Mouse (Mus musculus) stomach, embryonic 15.5 days (tissue): Measurements from ENCODE around the gene Mylk4. TPM values are rescaled to one million over a fixed set of nuclear protein-coding genes. Genes with fewer than 3 reads are reported as not detected.

ENCODE experiments used
- ATAC-seq: fragments of 200-750 bp; cut with Nextera tagmentation; 2 replicates; pipeline ENCODE4 v1.8.0; 2017; ENCODE audit warnings: low read depth, moderate number of reproducible peaks, moderate TSS enrichment; ENCODE audit not compliant: insufficient read depth, low FRiP score
- H3K27ac ChIP-seq: fragments of 300-500 bp; sonication (generic); 2 replicates; pipeline ENCODE4 v1.5.1; 2015; ENCODE audit warnings: mild to moderate bottlenecking, inconsistent platforms
- H3K27me3 ChIP-seq: fragments of 300-500 bp; sonication (generic); replicated peaks from 2 replicates; pipeline ENCODE4 v1.6.1; 2015; ENCODE audit warnings: inconsistent platforms
- H3K36me3 ChIP-seq: fragments of 300-500 bp; sonication (generic); 2 replicates; pipeline ENCODE4 v1.6.1; 2015; ENCODE audit warnings: inconsistent platforms
- H3K4me1 ChIP-seq: fragments of 300-500 bp; sonication (generic); 2 replicates; pipeline ENCODE4 v1.6.1; 2015; ENCODE audit warnings: inconsistent platforms
- H3K4me2 ChIP-seq: fragments of 300-500 bp; sonication (generic); 2 replicates; pipeline ENCODE4 v1.6.1; 2015; ENCODE audit warnings: mild to moderate bottlenecking, inconsistent platforms
- H3K4me3 ChIP-seq: fragments of 300-500 bp; sonication (generic); replicated peaks from 2 replicates; pipeline ENCODE4 v1.5.1; 2015; ENCODE audit warnings: inconsistent platforms
- H3K9ac ChIP-seq: fragments of 300-500 bp; sonication (generic); 2 replicates; pipeline ENCODE4 v1.6.1; 2015; ENCODE audit warnings: inconsistent platforms
- H3K9me3 ChIP-seq: fragments of 300-500 bp; sonication (generic); 2 replicates; pipeline ENCODE4 v1.6.1; 2016; ENCODE audit warnings: inconsistent platforms
- WGBS: fragments of 180-500 bp; shearing (Covaris S2); methylation state at CpG from one replicate; pipeline ENCODE4 v1.1.7; 2015; 5-methylcytosine and 5-hydroxymethylcytosine counted together
- polyA plus RNA-seq: library from polyadenylated mRNA; unstranded; fragments of >200 nt; fragmentation: Nextera tagmentation; extraction: Ambion mirVana; gene quantifications from 2 replicates; pipeline ENCODE4 v1.2.1, GENCODE M21; 2015

The Mylk4 gene
- polyA plus RNA-seq, 1 experiment from 2014 or later = 0.24 TPM

GRCm38 (mm10) chr13:32662041-32662440 is 121.7 kb downstream of the Mylk4 start:
- WGBS = 71% methylated on average over 3 of the region's 3 CpGs
- H3K36me3 ChIP-seq = no peaks in the 10 kb centered on the region
- ATAC-seq = no peak
- H3K9me3 ChIP-seq = no peaks in the 10 kb centered on the region
- H3K4me1 ChIP-seq = no peaks in the 10 kb centered on the region
- no peak overlapping the region for H3K4me2 ChIP-seq
- H3K27me3 ChIP-seq = no peaks in the 10 kb centered on the region
- no peak overlapping the region for H3K4me3 ChIP-seq
- no peak overlapping the region for H3K27ac ChIP-seq
- no peak overlapping the region for H3K9ac ChIP-seq

- Histone ChIP-seq H3K4me2 (no peak overlapping the region), H3K36me3 (no peaks in the 10 kb centered on the region), H3K27me3 (no peaks in the 10 kb centered on the region), H3K9ac (no peak overlapping the region), H3K27ac (no peak overlapping the region), H3K4me3 (no peak overlapping the region), H3K4me1 (no peaks in the 10 kb centered on the region), H3K9me3 (no peaks in the 10 kb centered on the region)
- WGBS = 55% methylated on average over 4 of the region's 4 CpGs
- no peak for ATAC-seq
Measured at GRCm38 (mm10) chr13:32660294-32660693, 123.5 kb downstream of the Mylk4 start.

GRCm38 (mm10) chr13:32659271-32659670 is 124.5 kb downstream of the Mylk4 start:
- H3K4me1 ChIP-seq = no peaks in the 10 kb centered on the region
- H3K27me3 ChIP-seq = no peaks in the 10 kb centered on the region
- no peak overlapping the region for H3K27ac ChIP-seq
- no peak for ATAC-seq
- H3K9me3 ChIP-seq = no peaks in the 10 kb centered on the region
- H3K4me2 ChIP-seq = no peak overlapping the region
- no peak overlapping the region for H3K4me3 ChIP-seq
- H3K9ac ChIP-seq = no peak overlapping the region
- H3K36me3 ChIP-seq = no peaks in the 10 kb centered on the region
- 92% methylated on average over 5 of the region's 5 CpGs for WGBS

GRCm38 (mm10) chr13:32657583-32657982 is 126.2 kb downstream of the Mylk4 start:
- H3K4me3 ChIP-seq = no peak overlapping the region
- no peaks in the 10 kb centered on the region for H3K36me3 ChIP-seq
- H3K9ac ChIP-seq = no peak overlapping the region
- no peak overlapping the region for H3K4me2 ChIP-seq
- no peak for ATAC-seq
- no peaks in the 10 kb centered on the region for H3K27me3 ChIP-seq
- H3K9me3 ChIP-seq = no peaks in the 10 kb centered on the region
- H3K4me1 ChIP-seq = no peaks in the 10 kb centered on the region
- 85% methylated on average over 2 of the region's 2 CpGs for WGBS
- H3K27ac ChIP-seq = no peak overlapping the region

Other genes with a start within 250 kb of the Mylk4 start
- 29.1 and 29.2 TPM in 2 replicates for gene Wrnip1, start 18.1 kb upstream of the Mylk4 start, polyA plus RNA-seq
- gene D930007J09Rik, start 18.9 kb upstream of the Mylk4 start, polyA plus RNA-seq = not detected in 2 replicates
- gene Serpinb1a, start 67.2 kb upstream of the Mylk4 start, polyA plus RNA-seq = 74.9 and 94.2 TPM in 2 replicates
- not detected in 2 replicates for gene Serpinb1c, start 114.3 kb upstream of the Mylk4 start, polyA plus RNA-seq
- gene Serpinb6b, start 181.3 kb upstream of the Mylk4 start, polyA plus RNA-seq = 4.7 and 5.7 TPM in 2 replicates
- 9.4 and 10.2 TPM in 2 replicates for gene Serpinb9, start 219.3 kb upstream of the Mylk4 start, polyA plus RNA-seq
- 0.13 TPM in 1 of 2 replicates, not detected in the other for gene Serpinb9b, start 243.5 kb upstream of the Mylk4 start, polyA plus RNA-seq